Mouse (Mus musculus) c-Kit-positive CD71-positive TER-119-positive erythroid progenitor cells, embryonic 14.5 days (primary cell): Measurements from ENCODE around the gene Kif17.
A peak's percentile ranks its signal among the peaks of the same experiment; 100 is the strongest.

Experiments
- DNase-seq: peaks from one replicate; pipeline ENCODE4 v3.0.0-alpha.2; 2013; ENCODE audit warnings: low spot score

The Kif17 gene

DNA sequence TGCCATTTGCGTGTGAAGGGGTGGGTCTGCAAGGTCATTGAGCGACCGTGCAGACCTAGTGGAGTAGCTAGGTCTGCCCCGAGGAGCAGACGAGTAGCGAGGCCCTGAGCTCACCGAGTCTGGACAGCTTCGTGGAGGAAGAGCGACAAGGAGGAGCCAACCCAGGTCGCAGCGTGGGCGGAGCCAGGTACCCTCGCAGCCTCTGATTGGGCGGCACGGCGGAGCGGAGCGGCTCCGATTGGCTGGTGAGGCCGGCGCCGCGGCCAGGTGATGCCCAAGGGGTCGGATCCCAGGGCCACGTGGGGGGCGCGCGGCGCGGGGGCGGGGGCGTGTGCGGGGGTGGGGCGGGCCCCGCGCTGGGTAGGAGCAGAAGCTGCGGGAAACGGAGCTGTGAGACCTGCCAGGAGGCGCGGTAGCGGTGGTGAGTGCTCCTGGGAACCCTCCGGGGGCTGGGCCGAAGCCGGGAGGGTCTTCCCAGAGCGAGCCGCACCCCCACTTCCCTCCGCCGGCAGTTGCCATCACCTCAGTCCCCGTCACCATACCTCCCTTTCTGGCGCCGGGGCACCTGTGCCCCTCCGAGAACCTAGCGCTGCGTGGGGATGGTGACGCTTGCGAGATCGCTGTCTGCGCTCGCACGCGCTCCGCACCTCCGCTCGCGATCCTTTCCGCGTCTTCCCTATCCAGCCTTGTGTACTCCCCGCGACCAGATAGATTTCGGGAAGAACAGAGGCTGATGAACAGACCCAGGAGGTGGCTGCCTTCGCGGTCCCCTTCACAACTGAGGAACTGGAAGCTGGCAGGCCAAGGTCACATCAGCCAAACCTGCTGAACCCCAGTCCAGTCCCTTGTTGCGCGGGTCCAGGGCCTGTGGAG, at the start of gene Kif17, which contains the start of gene Sh2d5:
Gene Kif17, plus strand, starts transcription at position 348 of the 873 bp plus-strand sequence.
Gene Sh2d5, plus strand, starts transcription at position 316 of the 873 bp plus-strand sequence.
- peak; percentile 58 for DNase-seq

DNA sequence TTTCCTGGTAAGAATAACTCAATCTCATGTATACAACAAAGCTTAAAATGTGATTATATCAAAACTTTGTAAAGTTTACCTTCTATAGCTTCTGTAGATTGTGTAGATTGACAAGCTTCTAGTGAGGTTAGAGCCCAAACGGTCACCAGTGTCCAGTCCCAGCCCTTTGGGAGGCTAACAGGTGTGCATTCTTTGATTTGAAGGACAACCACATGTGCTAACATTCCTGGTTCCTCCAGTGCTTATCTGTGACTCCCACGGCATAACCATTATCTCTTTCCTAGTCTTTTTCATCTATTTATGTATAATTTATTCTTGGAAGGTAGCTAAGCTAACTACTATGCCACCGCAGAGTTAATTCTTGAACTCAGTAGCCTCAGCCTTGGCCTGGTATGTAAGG, 49.5 kb upstream of the Kif17 start:
- no peak for DNase-seq

DNA sequence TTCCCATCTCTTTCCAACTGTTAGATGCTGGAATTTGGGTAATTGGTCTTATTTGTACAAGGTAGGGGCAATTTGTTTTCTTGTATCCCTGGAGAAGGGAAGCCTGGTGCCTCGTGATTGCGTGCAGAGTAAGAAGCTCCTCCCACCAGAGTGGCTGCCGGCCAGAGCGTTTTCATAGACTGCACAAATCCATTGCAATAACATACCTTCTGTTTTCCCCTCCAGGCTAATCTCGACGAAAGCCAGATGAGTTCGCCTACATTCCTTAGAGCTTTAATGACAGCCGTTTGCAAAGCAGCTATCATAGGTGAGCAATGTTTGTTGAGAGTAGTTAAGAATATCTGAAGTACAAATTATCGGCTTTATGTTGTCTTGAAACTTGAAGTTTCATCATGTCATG, 48.5 kb upstream of the Kif17 start:
- no peak for DNase-seq

DNA sequence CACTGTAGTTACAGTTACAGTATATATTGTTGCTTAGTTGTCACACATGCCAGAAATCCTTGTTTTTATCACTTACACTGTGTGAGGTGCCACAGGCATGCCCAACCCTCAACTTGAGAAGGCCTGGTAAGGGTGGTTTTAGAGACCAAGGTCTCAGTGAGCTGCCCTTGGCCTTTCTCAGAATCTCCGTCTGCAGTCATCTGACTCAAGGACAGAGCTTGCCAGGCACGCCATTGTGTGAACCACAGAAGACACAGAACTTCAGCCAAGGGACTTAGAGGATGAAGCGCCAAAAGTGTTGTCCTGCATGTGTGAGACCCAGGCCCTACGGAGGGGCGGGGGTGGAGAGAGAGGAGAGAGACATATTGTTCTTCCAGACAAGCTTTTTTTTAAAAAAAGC, 40.1 kb upstream of the Kif17 start:
- DNase-seq: no peak

DNA sequence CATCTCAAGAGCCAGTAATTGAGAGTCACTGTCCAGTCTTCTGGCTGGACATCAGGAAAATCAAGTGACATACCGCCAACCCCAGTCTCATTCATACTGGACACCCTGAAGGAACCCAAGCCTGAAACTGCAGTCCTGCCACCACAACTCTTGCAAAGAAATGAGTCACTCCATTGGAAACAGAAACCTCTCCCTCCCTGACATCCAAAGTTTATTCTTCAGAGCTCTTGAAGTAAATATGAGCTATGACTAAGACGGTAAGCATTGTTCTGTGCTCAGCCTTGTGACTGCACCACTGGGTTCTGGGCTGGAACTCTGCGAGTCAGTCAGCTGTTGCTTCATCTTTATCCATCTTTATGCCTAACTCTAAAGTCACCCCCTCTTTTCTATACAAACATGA, 36.4 kb upstream of the Kif17 start:
- DNase-seq: no peak

DNA sequence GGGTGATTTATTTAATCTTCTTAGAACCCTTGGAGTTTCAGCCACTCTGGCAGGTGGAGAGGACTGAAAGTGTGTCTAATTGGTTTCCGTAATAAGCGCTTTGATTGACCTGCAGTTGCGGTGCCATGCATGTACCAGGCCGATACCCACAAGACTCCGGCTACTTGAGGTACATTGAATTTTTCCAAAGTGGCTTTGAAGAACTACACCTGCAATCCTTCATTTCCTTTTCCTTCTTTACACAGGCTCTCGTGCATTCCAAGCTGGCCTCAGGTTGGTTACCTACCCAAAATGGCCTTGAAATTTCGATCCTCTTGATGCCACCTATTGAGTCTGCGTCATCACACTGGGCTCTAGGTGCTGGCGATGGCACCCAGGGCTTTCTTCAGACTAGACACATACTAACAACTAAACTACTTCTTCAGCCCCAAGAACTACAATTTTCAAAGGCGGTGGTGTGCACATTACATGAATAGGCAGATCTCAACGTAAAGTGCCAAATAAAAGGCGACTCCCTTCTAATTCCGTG, 34.5 kb upstream of the Kif17 start:
- DNase-seq: no peak

DNA sequence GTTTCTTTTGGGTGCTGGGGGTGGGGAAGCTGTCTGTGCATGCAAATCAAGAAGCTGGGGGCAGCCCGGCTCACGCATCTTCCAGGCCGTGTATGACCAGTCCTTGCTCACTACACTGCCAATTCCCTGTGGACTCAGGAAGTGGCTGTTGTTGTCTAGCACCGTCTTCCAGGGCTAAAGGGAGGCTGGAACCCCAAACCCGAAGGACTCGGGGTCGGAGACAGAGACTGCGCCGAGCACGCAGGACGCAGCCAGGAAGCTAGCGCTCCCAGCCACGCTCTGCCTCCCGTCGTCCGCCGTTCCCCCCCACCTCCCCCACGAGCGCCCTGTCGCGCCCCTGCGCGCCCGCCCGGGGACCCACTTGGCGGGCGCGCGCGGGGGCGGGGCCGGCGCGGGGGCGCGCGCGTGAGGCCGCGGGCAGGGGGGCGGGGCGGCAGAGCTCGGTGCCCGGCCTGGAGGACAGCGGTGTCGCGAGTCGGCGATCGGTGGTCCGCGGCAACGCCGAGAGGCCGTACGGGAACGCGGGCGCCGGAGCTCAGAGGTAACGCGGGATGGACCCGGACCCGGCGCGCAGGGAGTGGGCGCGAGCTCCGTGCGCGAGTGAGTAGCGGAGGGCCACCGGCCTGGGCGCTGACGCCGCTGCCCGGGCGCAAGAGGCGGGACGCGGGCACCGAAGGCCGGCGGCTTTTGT, 33.9 kb upstream of the Kif17 start, which contains the start of gene Hp1bp3:
Gene Hp1bp3, plus strand, starts transcription at position 97 of the 691 bp plus-strand sequence.
- DNase-seq: peak; percentile 33

DNA sequence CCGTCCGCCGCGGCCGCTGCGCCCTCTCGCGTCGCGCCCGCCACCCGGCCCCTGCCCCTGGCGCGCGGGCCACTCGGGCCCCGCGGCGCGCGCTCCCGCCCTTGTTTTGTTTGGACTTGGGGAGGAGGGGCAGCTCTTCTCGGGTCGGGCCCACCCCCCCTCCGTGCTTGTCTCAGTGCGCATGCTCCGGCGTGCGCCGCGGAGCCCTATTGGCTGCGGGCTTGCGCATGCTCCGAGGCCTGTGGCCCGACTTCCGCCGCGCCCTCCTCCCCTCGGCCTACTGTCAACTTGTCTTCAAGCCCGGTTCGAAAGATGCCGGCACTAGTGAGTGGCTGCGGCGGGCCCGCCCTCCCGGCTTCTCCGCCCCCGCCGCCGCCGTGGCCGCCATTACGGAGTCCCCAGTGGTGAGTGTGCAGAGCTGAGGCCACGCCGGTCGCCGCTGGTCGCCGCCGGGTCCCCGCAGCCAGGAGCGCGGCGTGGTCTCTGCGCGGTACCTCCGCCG, 33.3 kb upstream of the Kif17 start:
- peak; percentile 97 for DNase-seq

DNA sequence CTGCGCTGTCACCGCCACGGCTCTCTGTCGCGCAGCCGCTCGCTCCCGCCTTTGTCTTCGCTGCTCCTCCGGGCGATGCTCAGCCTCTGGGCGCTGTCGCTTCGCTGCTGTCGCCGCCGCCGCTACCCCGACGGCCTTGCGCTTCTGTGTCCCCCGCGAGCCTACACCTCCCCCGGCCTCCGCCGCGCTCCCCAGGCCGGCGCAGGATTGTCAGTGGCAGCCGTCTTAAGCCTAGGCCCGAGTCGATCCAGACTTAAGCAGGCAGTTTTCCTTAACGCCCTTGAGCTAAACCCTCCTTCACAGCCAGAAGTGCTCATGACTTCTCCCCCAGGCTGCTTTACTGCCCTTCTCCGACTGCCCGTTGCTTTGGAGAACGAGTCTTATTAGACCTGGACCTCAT, 32.8 kb upstream of the Kif17 start:
- peak; percentile 44 for DNase-seq

DNA sequence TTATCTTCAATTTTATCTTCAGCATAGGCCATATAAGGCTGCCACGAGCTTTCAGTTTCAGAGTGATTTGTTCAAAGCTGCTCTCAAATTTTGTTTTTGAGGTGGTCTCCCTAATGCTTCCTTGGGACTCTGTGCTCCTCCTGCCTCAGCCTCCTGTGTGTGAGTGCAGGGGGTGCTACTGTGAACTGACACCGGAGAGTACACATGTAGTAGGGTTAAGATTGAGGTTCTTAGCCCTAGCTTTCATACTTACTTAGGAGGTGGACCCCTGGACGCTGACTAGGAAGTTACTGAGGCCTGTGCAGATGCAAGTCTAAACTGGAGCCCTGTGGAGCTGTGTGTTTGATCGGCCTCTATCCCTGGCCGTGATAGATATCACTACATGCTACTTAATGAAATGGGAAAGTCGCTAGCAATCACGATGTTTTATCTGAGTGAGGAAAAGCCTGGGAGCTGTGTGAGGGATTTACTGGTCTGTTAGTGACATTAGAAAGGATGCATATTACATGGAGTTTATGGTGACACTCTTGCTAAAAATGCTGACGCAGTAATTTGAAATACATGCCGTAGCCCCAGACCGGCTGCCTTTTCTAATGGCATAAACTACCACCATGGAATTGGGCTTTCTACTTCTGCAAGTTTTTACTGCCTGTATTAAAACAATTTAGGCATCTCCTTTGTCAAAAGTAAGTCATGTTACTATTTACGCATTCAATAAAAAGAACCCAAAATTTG, 32.1 kb upstream of the Kif17 start:
- peak; percentile 40 for DNase-seq

DNA sequence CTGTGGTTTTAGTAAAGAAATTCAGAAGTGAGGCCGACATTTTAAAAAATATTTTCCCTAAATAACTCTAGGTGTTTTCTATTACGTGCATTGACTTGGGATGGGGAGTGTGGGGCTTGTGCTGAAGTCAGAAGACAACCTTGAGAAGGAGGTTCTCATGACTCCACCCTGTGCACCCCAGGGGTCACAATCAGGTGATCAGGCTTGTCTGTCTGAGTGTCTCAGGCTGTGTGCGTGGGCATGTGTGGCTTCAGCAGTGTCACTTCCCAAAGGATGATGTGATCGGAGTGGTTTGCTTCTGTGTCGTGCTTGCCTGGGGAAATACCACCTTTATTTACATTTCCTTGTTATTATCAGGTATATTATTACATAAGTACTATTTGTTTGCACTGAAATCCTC, 30.9 kb upstream of the Kif17 start:
- DNase-seq: peak; percentile 24

DNA sequence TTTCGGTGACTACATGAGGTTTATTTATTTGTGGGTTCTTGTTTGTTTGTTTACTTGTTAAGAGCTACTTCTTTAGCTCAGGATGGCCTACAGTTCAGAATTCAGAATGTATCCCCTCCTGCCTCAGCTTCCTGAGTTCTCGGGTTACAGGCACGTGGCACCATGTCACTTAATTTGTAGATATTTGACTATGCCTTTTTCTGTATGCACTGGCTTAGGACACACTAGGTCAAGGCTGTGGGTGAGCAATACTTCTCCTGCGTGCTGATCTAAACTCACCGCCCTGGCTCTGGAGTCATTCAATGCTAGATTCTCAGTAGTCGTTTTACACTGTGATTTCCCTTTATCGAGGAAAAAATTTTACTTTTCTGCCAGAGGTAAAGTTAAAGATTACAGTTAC, 29.5 kb upstream of the Kif17 start:
- no peak for DNase-seq

DNA sequence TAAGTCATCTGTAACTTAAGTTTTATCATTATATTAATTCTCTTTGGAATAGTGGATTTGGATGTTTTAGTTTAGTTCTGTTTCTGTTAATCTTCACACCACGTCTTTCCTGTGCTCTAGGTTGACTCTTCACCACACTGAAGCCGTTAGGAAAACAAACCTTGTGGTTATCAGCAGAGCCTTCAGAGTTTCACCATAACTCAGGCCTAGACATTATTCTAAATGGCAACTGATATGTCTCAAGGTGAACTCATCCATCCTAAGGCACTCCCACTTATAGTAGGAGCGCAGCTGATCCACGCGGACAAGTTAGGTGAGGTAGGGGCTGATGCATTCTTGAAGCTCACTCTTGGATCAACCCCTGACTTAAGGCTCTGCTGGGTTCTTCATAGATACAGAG, 28.8 kb upstream of the Kif17 start:
- no peak for DNase-seq

DNA sequence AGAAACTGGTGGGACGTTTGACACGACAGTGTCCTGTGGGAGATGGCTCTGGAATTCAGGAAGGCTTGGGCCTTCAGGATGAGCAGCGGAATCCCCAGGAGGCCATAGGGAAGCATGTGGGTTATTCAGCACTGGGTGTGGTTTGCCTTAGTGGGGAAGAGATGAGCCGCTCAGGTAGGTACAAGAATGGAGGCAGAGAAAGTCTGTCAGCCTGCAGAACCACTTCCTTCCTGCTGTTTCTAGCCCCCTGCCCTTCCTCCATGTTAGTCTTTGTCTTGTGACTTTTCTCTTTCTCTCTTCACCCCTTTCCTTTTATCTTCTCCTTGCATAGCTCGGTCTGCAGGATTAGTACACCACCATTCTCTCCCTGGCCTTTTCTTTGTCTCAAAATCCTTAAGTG, 27.8 kb upstream of the Kif17 start:
- no peak for DNase-seq

DNA sequence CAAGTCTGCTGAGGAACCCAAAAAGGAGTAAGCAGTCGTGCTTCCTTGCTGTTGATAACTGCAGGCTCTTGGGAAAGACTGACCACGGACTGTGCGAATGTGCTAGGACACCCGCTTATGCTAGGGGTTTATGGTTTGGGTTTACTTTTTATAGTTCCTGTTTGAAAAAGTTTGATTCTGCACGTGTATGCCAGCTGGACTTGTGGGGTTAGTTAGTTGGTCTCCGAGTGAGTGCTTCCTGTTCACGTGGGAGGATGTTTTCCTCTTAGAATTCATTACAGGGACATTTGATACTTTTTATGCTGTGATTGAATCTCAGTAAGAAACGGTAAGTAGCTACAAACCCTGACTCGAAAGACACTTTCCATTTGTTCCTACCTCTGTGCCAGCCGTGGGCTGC, 26.6 kb upstream of the Kif17 start:
- DNase-seq: no peak

DNA sequence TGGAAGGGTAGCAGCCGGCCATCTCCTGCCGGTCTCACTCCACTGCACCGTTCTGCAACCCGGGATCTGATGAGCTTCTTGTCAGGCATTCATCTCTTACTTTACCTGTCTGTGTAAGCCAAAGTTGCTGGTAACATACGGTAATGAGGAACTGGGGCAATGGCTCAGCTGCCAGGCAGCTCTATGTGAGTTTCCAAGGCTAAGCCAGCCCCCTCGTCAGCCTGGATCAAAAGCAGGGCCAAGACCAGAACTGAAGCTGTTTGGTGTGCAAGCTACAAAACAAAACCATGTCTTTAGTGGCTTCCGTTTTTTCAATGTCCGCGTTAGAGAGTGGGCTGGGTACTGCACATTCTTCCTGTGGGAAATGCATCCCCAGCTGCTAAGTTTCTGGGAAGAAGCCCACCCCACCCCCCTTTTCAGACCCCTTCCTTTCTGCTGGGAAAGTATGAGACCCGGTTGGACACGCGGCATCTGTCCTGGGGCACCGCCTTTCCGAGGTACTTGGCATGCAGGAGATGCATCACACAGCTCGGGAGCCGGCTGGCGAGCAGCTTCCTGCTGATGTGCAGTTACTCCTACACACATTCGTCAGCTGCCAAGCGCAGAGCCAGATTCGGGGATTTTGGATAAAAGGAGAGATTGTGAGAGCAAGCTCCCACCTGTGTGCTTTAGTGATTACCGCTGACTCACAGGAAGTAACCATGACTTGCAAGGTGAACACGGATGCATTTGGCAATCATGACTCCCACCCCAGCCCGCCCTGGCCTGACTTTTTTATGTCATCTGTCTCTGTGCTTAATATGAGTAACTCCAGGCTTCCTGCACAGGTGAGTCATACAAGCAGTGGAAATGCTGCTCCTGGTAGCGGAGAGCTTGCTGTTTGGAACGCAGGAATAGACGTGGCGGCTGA, 3.2 kb upstream of the Kif17 start:
- no peak for DNase-seq

DNA sequence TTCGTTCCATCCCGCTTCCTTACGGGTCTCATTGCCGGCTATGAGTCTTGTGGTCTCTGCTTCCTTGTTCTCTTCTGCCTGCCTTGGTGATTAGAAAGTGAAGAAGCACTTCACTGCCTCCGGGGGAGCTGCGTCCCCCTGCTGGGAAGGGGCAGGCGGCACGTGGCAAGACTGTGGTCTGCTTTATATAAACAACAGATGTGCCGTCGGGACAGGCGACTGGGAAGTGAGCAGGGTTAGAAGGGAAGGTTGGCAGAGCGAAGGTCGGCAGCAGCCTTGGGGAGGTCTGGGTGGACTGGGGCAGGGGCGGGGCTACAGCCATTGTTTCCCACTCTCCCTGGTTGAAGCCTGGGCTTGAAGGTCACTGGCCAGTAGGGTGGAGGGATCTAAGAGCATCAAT, 1.6 kb downstream of the Kif17 start:
- DNase-seq: no peak

DNA sequence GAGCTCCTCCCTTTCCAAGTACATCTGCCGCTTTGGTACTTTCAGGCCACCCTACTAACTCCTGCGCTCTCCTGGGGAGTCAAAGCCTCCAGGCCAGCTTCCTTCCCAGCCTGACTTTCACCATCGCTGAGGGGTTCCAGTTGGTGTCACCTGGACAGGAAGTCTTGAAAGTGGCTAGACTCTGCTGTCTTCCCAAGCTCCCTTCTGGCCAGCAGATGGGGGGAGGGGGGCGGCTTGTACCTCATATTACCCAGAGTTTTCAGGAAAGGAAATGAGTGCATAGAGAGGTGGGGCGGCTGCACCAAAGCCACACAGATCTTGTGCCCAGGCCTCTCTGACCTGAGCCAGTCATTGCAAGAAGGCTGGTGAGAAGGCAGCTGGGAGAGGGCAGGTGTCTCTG, 2.0 kb downstream of the Kif17 start:
- DNase-seq: no peak

DNA sequence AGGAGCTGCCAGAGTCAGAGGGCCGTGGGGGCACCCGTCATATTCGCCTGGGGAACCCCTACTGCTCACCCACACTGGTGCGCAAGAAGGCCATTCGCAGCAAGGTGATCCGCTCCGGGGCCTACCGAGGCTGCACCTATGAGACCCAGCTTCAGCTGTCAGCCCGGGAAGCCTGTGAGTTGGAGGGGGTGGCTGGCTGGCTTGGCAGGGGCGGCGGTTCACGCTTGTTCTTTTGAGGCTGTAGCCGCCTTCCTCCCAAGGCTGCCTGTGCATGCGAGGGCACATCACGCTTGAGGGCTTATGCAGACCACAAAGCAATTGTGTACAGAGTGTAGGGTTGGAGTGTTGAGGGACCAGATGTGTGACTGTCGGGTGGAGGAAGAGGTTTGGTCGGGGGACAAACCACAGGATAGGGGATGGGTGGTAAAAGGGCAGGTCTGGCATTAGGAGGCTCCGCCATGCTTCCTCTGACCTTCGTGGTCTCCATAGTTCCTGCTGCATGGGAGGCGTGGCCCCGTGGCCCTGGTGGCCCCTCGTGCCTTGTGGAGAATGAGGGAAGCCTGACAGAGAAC, 7.0 kb downstream of the Kif17 start:
- no peak for DNase-seq

DNA sequence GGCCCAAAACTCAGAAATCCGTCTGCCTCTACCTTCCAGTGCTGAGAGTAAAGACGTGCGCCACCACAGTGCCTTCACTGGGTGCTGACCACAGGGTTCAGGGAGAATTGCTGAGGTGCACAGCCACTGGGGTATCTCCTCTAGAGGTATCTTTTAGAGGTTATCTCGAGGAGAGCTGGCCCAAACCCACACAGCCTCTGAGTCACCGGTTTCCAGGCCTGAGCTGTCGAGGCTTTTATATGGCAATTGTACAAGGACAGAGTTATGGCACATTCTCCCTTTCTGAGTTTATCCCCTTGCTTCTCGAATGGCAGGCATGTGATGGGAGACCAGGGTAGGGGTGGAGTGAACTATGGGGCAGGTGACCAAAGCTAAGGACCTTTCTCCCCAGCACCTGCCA, 8.4 kb downstream of the Kif17 start:
- DNase-seq: no peak

DNA sequence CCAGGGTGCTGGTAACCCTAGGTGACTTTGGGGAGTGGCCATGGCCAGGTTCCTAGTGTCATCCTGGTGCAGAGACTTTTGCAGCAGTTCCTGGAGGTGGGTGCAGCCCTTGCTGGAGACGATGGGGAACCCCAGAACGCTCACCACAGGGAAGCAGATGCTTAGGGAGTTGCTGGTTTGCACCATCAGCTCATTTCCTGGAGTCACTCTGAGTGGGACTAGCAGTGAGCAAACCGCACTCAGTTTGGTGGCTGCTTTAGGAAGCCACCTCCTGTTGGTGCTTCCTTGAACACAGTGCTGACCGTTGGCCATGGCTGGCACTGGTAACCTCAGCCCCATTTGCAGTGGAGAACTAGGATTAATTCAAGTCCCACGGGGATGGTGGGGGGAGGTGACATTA, 9.2 kb downstream of the Kif17 start:
- DNase-seq: no peak
